Mouse (Mus musculus) kidney, adult 2 months (tissue): ENCODE results near the gene Smarca2.

Experiments
- CTCF ChIP-seq: fragments of 200-500 bp; conservative IDR thresholded peaks from 2 replicates; pipeline ENCODE4 v1.5.1; 2011; ENCODE audit warnings: low read depth, mild to moderate bottlenecking, control low read depth, low read length, moderate library complexity, mixed read lengths; ENCODE audit not compliant: insufficient read depth, insufficient read length
- POLR2A ChIP-seq: fragments of 200-500 bp; IDR thresholded peaks from one replicate; pipeline ENCODE4 v1.6.1; 2011; ENCODE audit warnings: low read depth, low read length, control low read depth

- TF ChIP-seq CTCF: no peak
- TF ChIP-seq POLR2A: no peak
Observed at GRCm38 (mm10) chr19:26723899-26724298, 119.0 kb downstream of the Smarca2 start.
